Mouse (Mus musculus): Measurements from ENCODE around the gene Cnnm2.

- TF ChIP-seq CTCF (IDR thresholded peaks at IDR 0.05; ENCODE audit: low read depth) (no peak), EP300 (optimal IDR thresholded peaks at IDR 0.05) (no peak)
Measured at GRCm38 (mm10) chr19:46911492-46911891, 150.1 kb downstream of the Cnnm2 start.

All from stomach, postnatal 0 days (tissue).